Mouse (Mus musculus) WW6 (cell line): ENCODE measurements around the gene Epb41l4b.

ENCODE experiments used
- DNase-seq: peaks from one replicate; pipeline ENCODE4 v3.0.0-alpha.2; 2013; ENCODE audit warnings: low read depth, low spot score

Epb41l4b gene

GRCm38 (mm10) chr4:57143026-57143937 lies at the start of gene Epb41l4b:
Gene Epb41l4b, minus strand, starts transcription at chr4:57143437.
- DNase-seq = peak; percentile 59

- no peak for DNase-seq
Observed at GRCm38 (mm10) chr4:57191543-57192283, 48.5 kb upstream of the Epb41l4b start.

GRCm38 (mm10) chr4:57189881-57190280 lies 46.6 kb upstream of the Epb41l4b start:
- DNase-seq = no peak

GRCm38 (mm10) chr4:57186035-57186434 lies 42.8 kb upstream of the Epb41l4b start:
- DNase-seq = no peak

GRCm38 (mm10) chr4:57185462-57185861 lies 42.2 kb upstream of the Epb41l4b start:
- no peak for DNase-seq

- no peak for DNase-seq
Observed at GRCm38 (mm10) chr4:57183493-57183892, 40.3 kb upstream of the Epb41l4b start.

GRCm38 (mm10) chr4:57181538-57181937 lies 38.3 kb upstream of the Epb41l4b start:
- no peak for DNase-seq

- no peak for DNase-seq
Observed at GRCm38 (mm10) chr4:57178881-57179280, 35.6 kb upstream of the Epb41l4b start.

GRCm38 (mm10) chr4:57175329-57175728 lies 32.1 kb upstream of the Epb41l4b start:
- no peak for DNase-seq

- DNase-seq = no peak
Observed at GRCm38 (mm10) chr4:57172861-57173260, 29.6 kb upstream of the Epb41l4b start.

- no peak for DNase-seq
Observed at GRCm38 (mm10) chr4:57171817-57172216, 28.6 kb upstream of the Epb41l4b start.

GRCm38 (mm10) chr4:57168680-57169079 lies 25.4 kb upstream of the Epb41l4b start:
- no peak for DNase-seq

- no peak for DNase-seq
Observed at GRCm38 (mm10) chr4:57168277-57168676, 25.0 kb upstream of the Epb41l4b start.

GRCm38 (mm10) chr4:57166922-57167870 lies 24.0 kb upstream of the Epb41l4b start:
- DNase-seq = no peak

- DNase-seq = no peak
Observed at GRCm38 (mm10) chr4:57165654-57166053, 22.4 kb upstream of the Epb41l4b start.

- DNase-seq = no peak
Observed at GRCm38 (mm10) chr4:57164578-57165210, 21.5 kb upstream of the Epb41l4b start.

GRCm38 (mm10) chr4:57162789-57163722 lies 19.8 kb upstream of the Epb41l4b start:
- DNase-seq = peak; percentile 61

GRCm38 (mm10) chr4:57160571-57160970 lies 17.3 kb upstream of the Epb41l4b start:
- DNase-seq = no peak

- no peak for DNase-seq
Observed at GRCm38 (mm10) chr4:57156549-57157169, 13.4 kb upstream of the Epb41l4b start.
